Mouse (Mus musculus): ENCODE measurements at regions not wholly inside any gene's neighbourhood (a gene's known extent, or its start where the extent isn't known, plus 50 kb on each side); places are given as distances from the start of the nearest gene placed in this dataset.

- H3K4me1 ChIP-seq: peaks cover 44% of the 10 kb centered on the region
- H3K27ac ChIP-seq (replicated peaks): peak overlapping the region; percentile 81
- H3K36me3 ChIP-seq: no peaks in the 10 kb centered on the region
- H3K4me2 ChIP-seq (replicated peaks): 0 out of 2 replicates have a peak overlapping the region, but pooled peaks have one; percentile 21
- H3K9me3 ChIP-seq: no peaks in the 10 kb centered on the region
- peak; percentile 79 for ATAC-seq (ENCODE audit: low FRiP score, low read depth)
- WGBS: 4% methylated on average over 2 of the region's 2 CpGs
- no peak overlapping the region for H3K4me3 ChIP-seq
- H3K9ac ChIP-seq (replicated peaks): no peak overlapping the region
- H3K27me3 ChIP-seq: no peaks in the 10 kb centered on the region
These were observed 69.5 kb downstream of the Ephb3 start for GRCm38 (mm10) chr16:21274012-21274528.

DNA sequence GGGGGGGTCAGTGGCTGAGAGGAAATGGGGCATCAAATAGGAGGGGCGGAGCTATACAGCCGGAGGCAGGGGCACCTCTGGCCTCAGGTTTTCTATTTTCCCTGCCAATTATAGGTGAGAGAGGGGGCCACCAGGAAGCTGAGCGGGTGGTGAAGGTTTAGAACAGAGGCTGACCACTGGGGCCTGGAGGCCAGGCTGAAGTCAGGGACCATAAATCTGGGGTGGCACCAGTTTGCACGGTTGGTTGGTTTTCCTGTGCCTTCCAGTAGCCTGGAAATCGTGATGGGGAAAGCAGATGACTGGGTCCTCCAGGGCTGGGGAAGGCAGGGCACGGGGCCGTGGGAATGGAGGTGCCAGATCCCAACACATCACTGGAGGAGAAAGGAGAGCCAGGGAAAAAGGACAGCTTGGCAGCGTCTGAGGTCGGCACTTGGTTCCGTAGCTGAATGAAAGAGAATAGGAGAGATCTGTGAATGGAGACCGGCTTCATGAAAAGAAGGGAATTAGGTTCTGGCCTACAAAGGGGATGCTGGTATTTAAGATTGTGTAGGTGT lies 73.3 kb downstream of the Ephb3 start:
- H3K27ac ChIP-seq (replicated peaks): no peak overlapping the region
- no peak overlapping the region for H3K9ac ChIP-seq (replicated peaks)
- no peaks in the 10 kb centered on the region for H3K36me3 ChIP-seq
- WGBS: 87% methylated on average over 11 of the region's 11 CpGs
- no peak overlapping the region for H3K4me2 ChIP-seq (replicated peaks)
- no peak overlapping the region for H3K4me3 ChIP-seq
- peaks cover 25% of the 10 kb centered on the region for H3K4me1 ChIP-seq
- peaks cover 11% of the 10 kb centered on the region for H3K27me3 ChIP-seq
- ATAC-seq (ENCODE audit: low FRiP score, low read depth): no peak
- H3K9me3 ChIP-seq: no peaks in the 10 kb centered on the region

DNA sequence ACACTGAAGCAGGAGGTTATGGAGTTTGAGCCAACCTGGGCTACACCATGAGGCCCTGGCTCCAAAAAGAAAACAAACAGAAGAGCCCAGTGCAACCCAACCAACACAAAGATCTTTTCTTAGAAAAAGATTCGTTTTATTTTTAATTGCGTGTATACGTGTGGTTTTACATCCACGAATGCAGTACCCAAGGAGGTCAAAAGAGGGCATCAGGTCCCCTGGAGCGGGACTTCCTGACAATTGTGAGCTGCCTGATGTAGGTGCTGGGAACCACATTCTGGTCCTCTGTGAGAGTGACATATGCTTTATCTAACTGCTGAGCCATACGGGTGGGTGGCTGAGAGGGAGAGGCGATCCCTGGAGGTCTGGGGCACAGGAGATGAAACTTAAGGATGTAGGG lies 73.8 kb downstream of the Ephb3 start:
- Histone ChIP-seq H3K4me3 (no peak overlapping the region), H3K27ac (replicated peaks) (no peak overlapping the region), H3K36me3 (no peaks in the 10 kb centered on the region), H3K4me2 (replicated peaks) (no peak overlapping the region), H3K9me3 (no peaks in the 10 kb centered on the region), H3K9ac (replicated peaks) (no peak overlapping the region), H3K4me1 (peaks cover 20% of the 10 kb centered on the region), H3K27me3 (peaks cover 16% of the 10 kb centered on the region)
- no peak for ATAC-seq (ENCODE audit: low FRiP score, low read depth)
- 95% methylated on average over 7 of the region's 7 CpGs for WGBS

DNA sequence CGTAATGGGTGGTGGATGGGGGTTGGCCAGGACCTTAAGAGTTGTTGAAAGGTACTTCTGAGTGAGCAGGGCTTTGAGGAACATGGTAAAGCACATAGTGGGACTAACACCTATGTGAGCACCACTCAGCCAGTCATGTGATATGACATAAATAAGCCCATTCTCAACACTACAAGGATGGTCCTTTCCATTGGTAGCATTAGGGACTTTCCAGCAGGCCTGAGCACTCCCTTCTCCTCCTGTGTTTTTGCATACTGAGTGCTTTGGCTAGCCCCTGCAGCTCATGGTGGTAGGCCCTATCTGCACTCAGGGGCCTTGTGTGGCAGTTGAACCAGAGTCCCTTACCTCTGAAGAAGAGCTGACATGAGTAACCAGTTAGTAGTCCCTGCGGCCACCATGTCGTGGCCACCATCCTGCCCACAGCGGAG lies 75.7 kb downstream of the Ephb3 start:
- no peak overlapping the region for H3K9ac ChIP-seq (replicated peaks)
- peaks cover 6% of the 10 kb centered on the region; the same call in 1 of the 2 replicates for H3K4me1 ChIP-seq
- no peak overlapping the region for H3K4me2 ChIP-seq (replicated peaks)
- 88% methylated on average over 4 of the region's 4 CpGs for WGBS
- peaks cover 19% of the 10 kb centered on the region for H3K27me3 ChIP-seq
- no peaks in the 10 kb centered on the region for H3K36me3 ChIP-seq
- no peak for ATAC-seq (ENCODE audit: low FRiP score, low read depth)
- no peaks in the 10 kb centered on the region for H3K9me3 ChIP-seq
- H3K27ac ChIP-seq (replicated peaks): no peak overlapping the region
- no peak overlapping the region for H3K4me3 ChIP-seq

GRCm38 (mm10) chr16:21281958-21282730 lies 77.6 kb downstream of the Ephb3 start:
- 13% methylated on average over 18 of the region's 20 CpGs for WGBS
- Histone ChIP-seq H3K9ac (replicated peaks) (no peak overlapping the region), H3K4me1 (peaks cover 15% of the 10 kb centered on the region), H3K4me3 (no peak overlapping the region), H3K36me3 (no peaks in the 10 kb centered on the region), H3K27me3 (peaks cover 19% of the 10 kb centered on the region), H3K4me2 (replicated peaks) (no peak overlapping the region), H3K27ac (replicated peaks) (no peak overlapping the region), H3K9me3 (no peaks in the 10 kb centered on the region)
- ATAC-seq (ENCODE audit: low FRiP score, low read depth): no peak

- 58% methylated on average over 4 of the region's 4 CpGs for WGBS
- Histone ChIP-seq H3K9me3 (no peaks in the 10 kb centered on the region), H3K27me3 (peaks cover 15% of the 10 kb centered on the region), H3K4me1 (peaks cover 15% of the 10 kb centered on the region), H3K4me3 (no peak overlapping the region), H3K27ac (replicated peaks) (no peak overlapping the region), H3K4me2 (replicated peaks) (no peak overlapping the region), H3K9ac (replicated peaks) (no peak overlapping the region), H3K36me3 (no peaks in the 10 kb centered on the region)
- ATAC-seq (ENCODE audit: low FRiP score, low read depth): no peak
These were observed 81.5 kb downstream of the Ephb3 start for GRCm38 (mm10) chr16:21286099-21286498.

DNA sequence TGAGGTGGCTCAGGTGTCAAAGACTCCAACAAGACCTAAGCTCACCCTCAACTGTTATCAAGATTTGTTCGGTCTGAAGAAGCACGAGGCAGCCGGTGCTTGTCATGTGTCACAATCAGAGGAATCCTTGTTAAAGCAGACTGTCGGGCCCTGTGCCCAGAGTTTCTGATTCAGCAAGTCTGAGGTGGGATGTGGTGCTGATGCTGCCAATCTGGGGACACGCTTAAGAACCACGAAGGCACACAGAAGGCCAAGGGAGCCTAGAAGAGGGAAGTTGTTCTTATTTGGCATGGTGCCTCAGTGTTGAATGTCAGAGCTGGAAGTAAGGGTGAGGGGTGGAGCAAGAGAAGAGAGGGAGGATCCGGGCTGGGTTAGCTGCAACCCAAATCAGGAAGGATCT lies 85.0 kb downstream of the Ephb3 start:
- H3K36me3 ChIP-seq: no peaks in the 10 kb centered on the region
- H3K27me3 ChIP-seq: peaks cover 11% of the 10 kb centered on the region; the same call in 1 of the 2 replicates
- no peak overlapping the region for H3K4me3 ChIP-seq
- WGBS: 89% methylated on average over 7 of the region's 7 CpGs
- no peaks in the 10 kb centered on the region for H3K9me3 ChIP-seq
- ATAC-seq (ENCODE audit: low FRiP score, low read depth): no peak
- no peak overlapping the region for H3K4me2 ChIP-seq (replicated peaks)
- no peak overlapping the region for H3K9ac ChIP-seq (replicated peaks)
- no peak overlapping the region for H3K27ac ChIP-seq (replicated peaks)
- peaks cover 12% of the 10 kb centered on the region for H3K4me1 ChIP-seq

DNA sequence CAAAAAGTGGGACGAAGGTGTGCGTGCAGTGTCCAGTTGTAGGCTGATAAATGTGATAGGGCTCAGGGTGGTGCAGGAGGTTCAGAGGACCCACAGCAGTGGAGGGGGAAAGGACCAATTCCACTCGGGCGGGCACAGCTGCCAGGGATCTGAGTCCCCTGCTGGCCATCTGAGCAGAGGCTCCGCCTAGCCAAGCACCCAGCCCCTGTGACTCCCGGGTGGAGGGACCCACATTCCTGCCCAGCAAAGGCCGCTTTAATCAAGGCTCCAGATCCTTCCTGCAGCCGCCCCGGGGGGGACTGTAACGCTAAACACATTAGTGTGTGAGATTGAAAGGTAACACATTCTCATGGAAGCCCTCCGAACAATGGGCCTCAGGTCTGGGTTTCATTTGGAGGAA lies 88.5 kb downstream of the Ephb3 start:
- Histone ChIP-seq H3K9ac (replicated peaks) (no peak overlapping the region), H3K27me3 (peaks cover 13% of the 10 kb centered on the region; the same call in 1 of the 2 replicates), H3K4me1 (peaks cover 17% of the 10 kb centered on the region), H3K9me3 (no peaks in the 10 kb centered on the region), H3K4me2 (replicated peaks) (no peak overlapping the region), H3K36me3 (no peaks in the 10 kb centered on the region), H3K27ac (replicated peaks) (no peak overlapping the region), H3K4me3 (no peak overlapping the region)
- ATAC-seq (ENCODE audit: low FRiP score, low read depth): no peak
- WGBS: 31% methylated on average over 11 of the region's 11 CpGs

DNA sequence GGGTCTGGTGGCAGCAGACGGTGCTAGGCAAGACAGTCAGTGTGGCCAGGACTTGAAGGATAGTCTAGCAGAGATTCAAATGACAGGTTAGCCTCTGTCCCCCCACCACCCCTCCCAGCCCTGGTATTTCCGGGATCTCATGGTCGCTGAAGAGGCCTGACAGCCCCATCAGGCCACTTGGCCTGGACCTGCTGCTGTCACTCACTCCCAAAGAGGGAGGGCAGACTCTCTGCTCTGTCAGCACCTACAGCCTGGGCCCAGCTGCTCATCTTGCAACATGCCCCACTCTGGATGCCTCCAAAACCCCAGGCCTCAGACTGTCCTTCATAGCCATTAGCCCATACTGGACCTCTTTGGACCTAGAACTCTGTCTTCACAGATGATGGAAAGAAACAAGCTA lies 89.0 kb downstream of the Ephb3 start:
- H3K27ac ChIP-seq (replicated peaks): no peak overlapping the region

DNA sequence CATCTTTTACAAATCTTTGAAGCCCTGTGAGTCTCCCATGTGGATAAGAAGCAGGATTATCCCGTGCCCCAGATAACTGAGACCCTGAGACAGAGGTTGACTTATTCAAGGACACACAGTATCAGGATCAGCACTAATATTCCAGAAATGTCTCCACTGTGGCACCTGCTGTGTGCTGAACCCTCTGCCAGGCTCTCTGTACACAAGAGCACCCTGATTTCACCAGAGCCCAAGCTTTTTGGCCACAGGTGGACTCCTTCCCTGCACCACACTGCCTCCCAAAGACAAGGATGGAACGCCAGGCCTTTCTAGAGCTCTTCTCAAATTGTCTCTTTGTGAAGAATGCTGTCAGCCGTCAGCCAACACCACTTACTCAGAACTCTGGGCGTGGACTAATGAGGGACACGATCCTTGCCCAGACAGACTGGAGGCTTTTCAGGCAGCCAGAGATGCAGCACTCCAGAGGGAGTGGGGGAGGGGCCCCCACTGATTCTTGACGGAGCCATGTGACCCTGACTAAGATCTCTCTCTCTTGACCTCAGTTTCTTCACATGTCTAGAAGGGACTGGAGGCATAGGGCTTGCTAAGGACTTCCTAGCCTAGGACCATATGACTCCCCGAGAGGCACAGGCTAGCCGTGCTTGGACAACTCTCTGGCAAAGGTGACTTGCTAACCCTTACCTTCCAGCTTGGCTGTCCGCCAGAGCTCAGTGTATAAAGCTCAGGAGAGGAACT lies 90.3 kb downstream of the Ephb3 start:
- 41% methylated on average over 9 of the region's 9 CpGs for WGBS
- no peak overlapping the region for H3K4me2 ChIP-seq (replicated peaks)
- no peak overlapping the region for H3K27ac ChIP-seq (replicated peaks)
- no peak overlapping the region for H3K4me3 ChIP-seq
- H3K9me3 ChIP-seq: no peaks in the 10 kb centered on the region
- peak; percentile 41; the same call in 1 of the 2 replicates for ATAC-seq (ENCODE audit: low FRiP score, low read depth)
- H3K36me3 ChIP-seq: no peaks in the 10 kb centered on the region
- H3K27me3 ChIP-seq: peaks cover 13% of the 10 kb centered on the region; the same call in 1 of the 2 replicates
- peaks cover 17% of the 10 kb centered on the region for H3K4me1 ChIP-seq
- no peak overlapping the region for H3K9ac ChIP-seq (replicated peaks)

More for the DNA sequence above, 89.0 kb downstream of the Ephb3 start:
- no peak overlapping the region for H3K9ac ChIP-seq (replicated peaks)
- H3K27me3 ChIP-seq: peaks cover 13% of the 10 kb centered on the region; the same call in 1 of the 2 replicates
- H3K9me3 ChIP-seq: no peaks in the 10 kb centered on the region
- no peaks in the 10 kb centered on the region for H3K36me3 ChIP-seq
- no peak overlapping the region for H3K4me3 ChIP-seq
- ATAC-seq (ENCODE audit: low FRiP score, low read depth): no peak
- no peak overlapping the region for H3K4me2 ChIP-seq (replicated peaks)
- 29% methylated on average over 3 of the region's 3 CpGs for WGBS
- H3K4me1 ChIP-seq: peaks cover 17% of the 10 kb centered on the region

DNA sequence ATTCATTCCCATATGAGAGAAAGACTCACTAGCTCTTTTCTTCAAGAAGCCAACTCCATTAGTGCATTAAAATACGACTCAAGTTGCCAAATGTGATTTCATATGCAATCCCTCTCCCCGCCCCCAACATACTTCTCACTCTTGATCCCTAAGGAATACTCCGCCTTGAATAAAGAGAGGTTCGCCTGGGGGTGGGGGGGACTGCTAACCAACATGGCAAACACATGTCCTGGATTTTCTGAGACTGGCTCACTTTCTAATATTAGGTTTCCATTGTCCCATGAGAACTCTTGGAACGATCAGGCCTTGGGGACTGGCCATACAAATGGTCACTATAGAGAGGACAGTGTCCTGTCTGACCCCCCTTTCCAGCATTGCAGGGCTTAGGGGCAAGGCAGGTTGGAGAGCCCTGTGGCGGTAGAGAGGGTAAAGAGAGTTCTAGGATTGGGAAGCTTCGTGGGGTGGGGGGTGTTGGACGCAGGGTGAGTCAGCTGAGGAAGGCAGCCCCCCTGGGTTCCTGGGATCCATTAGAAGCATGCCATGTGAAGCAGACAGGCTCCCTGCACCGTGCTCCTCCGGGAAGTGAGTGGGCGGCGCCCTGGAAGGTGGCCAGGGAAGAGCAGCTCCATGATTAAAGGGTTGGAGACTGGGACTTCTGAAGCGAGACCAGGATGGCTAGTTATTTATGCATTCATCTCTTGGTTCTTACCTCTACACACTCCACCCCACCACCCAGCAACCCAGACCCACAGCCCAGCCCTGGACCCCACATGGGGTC lies 91.6 kb downstream of the Ephb3 start:
- no peak overlapping the region for H3K4me3 ChIP-seq
- ATAC-seq (ENCODE audit: low FRiP score, low read depth): peak; percentile 49; the same call in 1 of the 2 replicates
- H3K27me3 ChIP-seq: peaks cover 13% of the 10 kb centered on the region; the same call in 1 of the 2 replicates
- H3K27ac ChIP-seq (replicated peaks): no peak overlapping the region
- no peaks in the 10 kb centered on the region for H3K9me3 ChIP-seq
- 80% methylated on average over 13 of the region's 13 CpGs for WGBS
- no peak overlapping the region for H3K9ac ChIP-seq (replicated peaks)
- no peak overlapping the region for H3K4me2 ChIP-seq (replicated peaks)
- H3K36me3 ChIP-seq: no peaks in the 10 kb centered on the region
- peaks cover 17% of the 10 kb centered on the region for H3K4me1 ChIP-seq

All from midbrain, embryonic 12.5 days (tissue).